Mouse (Mus musculus) cortical plate, adult 2 months (tissue): ENCODE results near the gene Myof.

ENCODE experiments used
- CTCF ChIP-seq: fragments of 200-500 bp; IDR thresholded peaks from 2 replicates; pipeline ENCODE4 v1.5.1; 2011; ENCODE audit warnings: mild to moderate bottlenecking, control low read depth, low read length; ENCODE audit not compliant: insufficient read depth; ENCODE audit errors: extremely low read depth
- POLR2A ChIP-seq: fragments of 200-500 bp; IDR thresholded peaks from 2 replicates; pipeline ENCODE4 v1.6.1; 2011; ENCODE audit warnings: mild to moderate bottlenecking, low read length, control low read depth; ENCODE audit not compliant: insufficient read depth; ENCODE audit errors: extremely low read depth

GRCm38 (mm10) chr19:37924266-37924665, 119.1 kb downstream of the Myof start:
- TF ChIP-seq CTCF (no peak), POLR2A (no peak)
